Mouse (Mus musculus) limb, embryonic 12.5 days (tissue): ENCODE measurements around the gene Sstr3. TPM values are rescaled to one million over a fixed set of nuclear protein-coding genes. Genes with fewer than 3 reads are reported as not detected.

ENCODE experiments used
- ATAC-seq: fragments of 200-750 bp; cut with Nextera tagmentation; 2 replicates; pipeline ENCODE4 v1.8.0; 2017; ENCODE audit warnings: low read depth, moderate TSS enrichment; ENCODE audit not compliant: insufficient number of reproducible peaks, insufficient read depth, low FRiP score, low TSS enrichment
- H3K27ac ChIP-seq: fragments of 300-500 bp; sonication (generic); 2 replicates; pipeline ENCODE4 v1.5.1; 2016; ENCODE audit warnings: mild to moderate bottlenecking, moderate library complexity
- H3K27me3 ChIP-seq: fragments of 300-500 bp; sonication (generic); 2 replicates; pipeline ENCODE4 v1.6.1; 2016; ENCODE audit warnings: mild to moderate bottlenecking, moderate library complexity
- H3K36me3 ChIP-seq: fragments of 300-500 bp; sonication (generic); 2 replicates; pipeline ENCODE4 v1.6.1; 2016; ENCODE audit warnings: mild to moderate bottlenecking, moderate library complexity
- H3K4me1 ChIP-seq: fragments of 300-500 bp; sonication (generic); replicated peaks from 2 replicates; pipeline ENCODE4 v1.6.1; 2016
- H3K4me2 ChIP-seq: fragments of 300-500 bp; sonication (generic); 2 replicates; pipeline ENCODE4 v1.6.1; 2016; ENCODE audit warnings: mild to moderate bottlenecking, moderate library complexity
- H3K4me3 ChIP-seq: fragments of 300-500 bp; sonication (generic); replicated peaks from 2 replicates; pipeline ENCODE4 v1.5.1; 2016; ENCODE audit warnings: mild to moderate bottlenecking
- H3K9ac ChIP-seq: fragments of 300-500 bp; sonication (generic); replicated peaks from 2 replicates; pipeline ENCODE4 v1.6.1; 2016; ENCODE audit warnings: mild to moderate bottlenecking, moderate library complexity
- H3K9me3 ChIP-seq: fragments of 300-500 bp; sonication (generic); 2 replicates; pipeline ENCODE4 v1.6.1; 2016; ENCODE audit warnings: mild to moderate bottlenecking, moderate library complexity
- WGBS: fragments of 180-500 bp; shearing (Covaris S2); methylation state at CpG from one replicate; pipeline ENCODE4 v1.1.7; 2016; 5-methylcytosine and 5-hydroxymethylcytosine counted together
- polyA plus RNA-seq: library from polyadenylated mRNA; unstranded; fragments of >200 nt; fragmentation: Nextera tagmentation; extraction: Ambion mirVana; gene quantifications from 2 replicates; pipeline ENCODE4 v1.2.1, GENCODE M21; 2016

The Sstr3 gene
- polyA plus RNA-seq, 1 experiment from 2014 or later, result 0.05 TPM

DNA sequence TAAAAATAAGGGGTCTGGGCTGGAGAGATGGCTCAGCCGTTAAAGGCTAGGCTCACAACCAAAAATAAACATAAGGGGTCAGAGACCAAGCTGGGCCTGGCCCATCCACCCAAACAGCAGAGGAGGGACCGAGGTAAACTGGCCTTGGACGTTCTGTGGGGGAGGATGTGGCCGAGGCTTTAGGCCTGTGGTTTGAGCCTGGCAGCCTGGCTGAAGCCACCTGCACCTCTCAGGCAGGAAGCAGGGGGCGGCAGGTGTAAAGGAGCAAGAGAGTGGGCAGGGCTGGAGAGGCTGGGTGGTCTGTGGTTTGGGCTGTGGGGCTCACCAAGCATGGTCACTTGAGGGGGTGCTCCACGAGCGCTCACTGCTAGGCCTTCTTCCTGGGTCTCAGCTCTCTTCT, 32.5 kb downstream of the Sstr3 start:
- H3K9me3 ChIP-seq, result no peaks in the 10 kb centered on the region
- WGBS, result 80% methylated on average over 7 of the region's 7 CpGs
- no peak for ATAC-seq
- no peaks in the 10 kb centered on the region for H3K27me3 ChIP-seq
- H3K4me3 ChIP-seq, result no peak overlapping the region
- H3K9ac ChIP-seq, result no peak overlapping the region
- H3K27ac ChIP-seq, result no peak overlapping the region
- no peaks in the 10 kb centered on the region for H3K36me3 ChIP-seq
- peaks cover 26% of the 10 kb centered on the region for H3K4me1 ChIP-seq
- no peak overlapping the region for H3K4me2 ChIP-seq

DNA sequence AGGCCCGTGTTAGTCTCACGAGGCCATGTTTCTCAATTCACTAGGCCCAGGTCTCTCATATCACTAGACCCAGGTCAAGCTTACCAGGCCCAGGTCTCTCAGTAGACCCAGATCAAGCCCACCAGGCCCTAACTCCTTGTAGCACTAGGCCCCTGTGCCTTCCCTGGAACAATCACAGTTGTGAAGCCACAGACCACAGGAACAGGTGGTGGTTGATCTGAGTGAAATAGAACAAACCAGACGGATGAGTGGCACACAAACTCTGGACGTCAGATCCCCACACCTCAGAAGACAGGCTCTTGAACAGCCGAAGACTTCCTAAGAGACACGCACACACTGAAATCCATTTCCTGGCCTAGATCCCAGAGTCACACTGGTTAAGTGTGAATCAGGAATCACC, 33.7 kb downstream of the Sstr3 start:
- no peak overlapping the region for H3K27ac ChIP-seq

DNA sequence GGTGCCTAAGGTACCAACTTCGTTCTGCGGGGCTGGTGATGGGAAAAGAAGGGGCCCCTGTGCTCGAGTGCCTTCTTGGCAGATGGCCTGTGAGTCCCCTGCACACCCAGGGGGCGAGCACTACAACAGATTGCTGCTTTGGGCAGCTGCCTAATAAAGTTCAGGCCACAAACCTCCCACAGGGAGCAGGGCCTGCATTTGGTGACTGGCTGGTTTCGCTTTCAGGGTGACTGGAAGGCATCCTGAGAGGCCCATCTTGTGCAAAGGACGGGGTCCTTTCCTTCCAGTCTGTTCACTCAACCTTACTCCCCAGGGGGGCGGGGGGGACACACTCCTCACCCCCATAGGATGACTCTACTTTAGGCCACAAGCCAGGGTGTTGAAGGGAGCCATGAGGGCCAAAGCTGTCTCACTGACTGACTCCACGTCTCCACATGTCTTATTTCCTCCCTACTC, 34.3 kb downstream of the Sstr3 start:
- Histone ChIP-seq H3K36me3 (no peaks in the 10 kb centered on the region), H3K27me3 (no peaks in the 10 kb centered on the region), H3K4me2 (peak overlapping the region; percentile 30), H3K4me3 (no peak overlapping the region), H3K9me3 (no peaks in the 10 kb centered on the region), H3K9ac (0 out of 2 replicates have a peak overlapping the region, but pooled peaks have one; percentile 27), H3K27ac (0 out of 2 replicates have a peak overlapping the region, but pooled peaks have one; percentile 23), H3K4me1 (peaks cover 18% of the 10 kb centered on the region)
- ATAC-seq, result no peak
- WGBS, result 53% methylated on average over 8 of the region's 8 CpGs

More for the DNA sequence above, 33.7 kb downstream of the Sstr3 start:
- 90% methylated on average over 6 of the region's 6 CpGs for WGBS
- peaks cover 23% of the 10 kb centered on the region for H3K4me1 ChIP-seq
- H3K27me3 ChIP-seq, result no peaks in the 10 kb centered on the region
- no peak overlapping the region for H3K4me3 ChIP-seq
- no peak overlapping the region for H3K9ac ChIP-seq
- ATAC-seq, result no peak
- no peaks in the 10 kb centered on the region for H3K9me3 ChIP-seq
- no peak overlapping the region for H3K4me2 ChIP-seq
- H3K36me3 ChIP-seq, result no peaks in the 10 kb centered on the region

DNA sequence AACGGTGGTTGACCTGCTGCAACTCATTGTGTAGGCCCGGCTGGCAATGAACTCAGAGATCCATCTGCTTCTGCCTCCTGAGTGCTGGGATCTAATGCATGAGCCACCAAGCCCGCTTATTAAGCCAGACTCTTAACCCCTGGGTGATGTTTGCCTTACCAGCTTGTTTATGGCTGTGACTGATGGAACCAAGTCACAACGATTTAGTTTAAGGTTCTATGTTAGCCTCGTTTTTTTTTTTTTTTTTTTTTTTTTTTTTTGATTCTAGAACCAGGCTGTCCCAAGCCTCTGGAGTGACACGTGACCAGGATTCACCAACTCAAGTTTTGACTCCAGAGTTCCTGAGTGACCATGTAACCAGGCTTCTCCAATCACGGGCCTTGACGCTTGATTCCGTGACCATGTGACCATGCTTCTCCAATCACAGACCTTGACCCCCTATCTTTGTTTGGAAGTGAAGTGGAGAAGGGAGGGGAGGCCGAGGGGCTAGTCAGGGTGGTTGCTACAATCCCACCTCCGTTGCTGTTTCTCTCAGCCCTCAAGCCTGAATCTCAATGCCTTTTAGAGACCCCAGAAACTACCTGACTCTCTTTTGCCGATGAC, 35.1 kb downstream of the Sstr3 start:
- Histone ChIP-seq H3K36me3 (no peaks in the 10 kb centered on the region), H3K9ac (0 out of 2 replicates have a peak overlapping the region, but pooled peaks have one; percentile 27), H3K9me3 (peaks cover 7% of the 10 kb centered on the region), H3K4me2 (peak overlapping the region; percentile 30), H3K27ac (0 out of 2 replicates have a peak overlapping the region, but pooled peaks have one; percentile 23), H3K4me3 (no peak overlapping the region), H3K4me1 (peaks cover 12% of the 10 kb centered on the region), H3K27me3 (no peaks in the 10 kb centered on the region)
- 41% methylated on average over 12 of the region's 12 CpGs for WGBS
- no peak for ATAC-seq

DNA sequence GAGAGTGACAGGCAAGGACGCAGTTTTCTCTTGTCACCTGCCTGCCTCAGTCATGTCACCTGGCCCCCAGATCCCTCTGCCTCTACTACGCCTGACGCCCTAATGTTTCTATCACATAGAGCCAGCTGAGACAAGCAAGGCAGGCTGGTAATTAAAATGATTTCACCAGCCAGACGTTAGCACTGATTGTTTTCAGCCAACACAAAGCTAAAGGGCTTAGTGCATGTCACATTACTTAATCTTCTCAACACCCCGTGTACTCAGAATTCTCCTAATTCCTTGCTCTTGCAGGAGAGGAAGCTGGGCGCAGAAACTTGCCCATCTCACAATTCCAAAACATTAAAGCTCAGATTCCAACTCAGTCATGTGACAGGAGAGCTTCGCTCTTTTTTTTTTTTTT, 36.0 kb downstream of the Sstr3 start:
- H3K4me1 ChIP-seq, result peaks cover 7% of the 10 kb centered on the region
- no peak overlapping the region for H3K9ac ChIP-seq
- 65% methylated on average over 7 of the region's 7 CpGs for whole genome bisulfite sequencing
- H3K9me3 ChIP-seq, result peaks cover 9% of the 10 kb centered on the region
- no peak for ATAC-seq
- no peak overlapping the region for H3K4me2 ChIP-seq
- H3K4me3 ChIP-seq, result no peak overlapping the region
- H3K27ac ChIP-seq, result no peak overlapping the region
- no peaks in the 10 kb centered on the region for H3K27me3 ChIP-seq
- no peaks in the 10 kb centered on the region for H3K36me3 ChIP-seq

DNA sequence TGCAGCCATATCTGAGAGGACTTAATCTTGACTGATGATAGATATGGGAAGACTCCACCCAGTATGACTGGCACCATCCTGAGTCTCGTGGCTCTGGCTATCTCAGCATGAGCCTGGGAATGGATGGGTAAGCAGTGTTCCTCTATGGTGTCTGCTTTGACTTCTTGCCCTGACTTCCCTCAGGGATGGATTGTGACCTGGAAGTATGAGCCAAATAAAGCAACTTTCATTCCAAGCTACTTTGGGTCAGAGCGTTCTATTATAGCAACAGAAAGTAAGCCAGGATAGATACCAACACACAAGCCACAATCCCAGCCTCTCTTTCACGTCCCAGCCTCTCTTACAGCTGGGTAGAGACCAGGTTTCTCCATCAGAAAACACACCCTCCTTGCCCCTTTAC, 38.9 kb downstream of the Sstr3 start:
- WGBS, result 80% methylated on average over 3 of the region's 3 CpGs
- H3K36me3 ChIP-seq, result no peaks in the 10 kb centered on the region
- ATAC-seq, result no peak

DNA sequence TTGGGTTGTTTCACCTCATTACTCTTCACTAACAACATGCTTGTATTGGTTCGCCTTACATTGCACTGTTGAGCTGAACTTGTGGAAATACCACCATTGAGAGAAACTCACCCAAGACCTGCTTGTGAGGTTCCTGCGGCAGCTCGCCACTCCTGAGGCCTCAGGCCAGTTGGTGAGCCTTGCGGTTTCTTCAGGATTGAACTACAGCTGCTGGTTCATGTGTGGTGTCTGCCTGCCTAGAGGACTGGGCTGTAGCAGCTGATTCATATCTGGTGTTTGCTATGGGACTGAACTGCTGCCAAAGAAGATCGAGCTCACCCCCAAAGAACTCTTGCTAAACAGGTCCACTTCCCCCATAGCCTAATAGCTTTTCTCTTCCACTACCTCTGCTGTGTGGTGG, 39.7 kb downstream of the Sstr3 start:
- no peak overlapping the region for H3K4me3 ChIP-seq
- H3K27me3 ChIP-seq, result no peaks in the 10 kb centered on the region
- H3K36me3 ChIP-seq, result no peaks in the 10 kb centered on the region
- 89% methylated on average over 5 of the region's 5 CpGs for WGBS
- no peak overlapping the region for H3K27ac ChIP-seq
- peaks cover 9% of the 10 kb centered on the region for H3K9me3 ChIP-seq
- H3K4me1 ChIP-seq, result peaks cover 3% of the 10 kb centered on the region
- H3K4me2 ChIP-seq, result no peak overlapping the region
- H3K9ac ChIP-seq, result no peak overlapping the region
- ATAC-seq, result no peak

More for the DNA sequence above, 38.9 kb downstream of the Sstr3 start:
- Histone ChIP-seq H3K4me2 (no peak overlapping the region), H3K9me3 (peaks cover 9% of the 10 kb centered on the region), H3K9ac (no peak overlapping the region), H3K4me3 (no peak overlapping the region), H3K27ac (no peak overlapping the region), H3K27me3 (no peaks in the 10 kb centered on the region), H3K4me1 (peaks cover 7% of the 10 kb centered on the region)

DNA sequence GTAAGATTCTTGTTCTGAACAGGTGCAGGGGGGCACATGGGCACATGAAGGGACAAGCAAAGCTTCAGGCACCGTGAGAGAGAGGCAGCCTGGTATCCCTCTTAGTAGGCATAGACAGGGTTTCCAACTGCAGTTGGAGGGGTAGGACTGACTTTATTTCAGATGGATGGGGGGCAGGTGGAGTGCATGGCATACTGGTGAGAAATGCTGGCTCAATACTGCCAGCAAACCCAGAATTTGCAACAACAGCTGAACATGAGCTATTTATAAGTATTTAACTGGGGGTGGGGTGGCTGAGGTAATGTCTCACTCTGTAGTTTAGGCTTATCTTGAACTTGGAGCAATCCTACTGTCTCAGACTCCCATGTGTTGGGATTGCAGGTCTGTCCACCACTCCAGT, 40.5 kb downstream of the Sstr3 start:
- ATAC-seq, result no peak
- H3K27ac ChIP-seq, result no peak overlapping the region
- H3K36me3 ChIP-seq, result no peaks in the 10 kb centered on the region
- no peaks in the 10 kb centered on the region for H3K27me3 ChIP-seq
- H3K9ac ChIP-seq, result no peak overlapping the region
- H3K4me3 ChIP-seq, result no peak overlapping the region
- H3K4me2 ChIP-seq, result no peak overlapping the region
- no peaks in the 10 kb centered on the region; the same call in 1 of the 2 replicates for H3K4me1 ChIP-seq
- peaks cover 9% of the 10 kb centered on the region for H3K9me3 ChIP-seq
- WGBS, result 84% methylated on average over 1 of the region's 1 CpGs

DNA sequence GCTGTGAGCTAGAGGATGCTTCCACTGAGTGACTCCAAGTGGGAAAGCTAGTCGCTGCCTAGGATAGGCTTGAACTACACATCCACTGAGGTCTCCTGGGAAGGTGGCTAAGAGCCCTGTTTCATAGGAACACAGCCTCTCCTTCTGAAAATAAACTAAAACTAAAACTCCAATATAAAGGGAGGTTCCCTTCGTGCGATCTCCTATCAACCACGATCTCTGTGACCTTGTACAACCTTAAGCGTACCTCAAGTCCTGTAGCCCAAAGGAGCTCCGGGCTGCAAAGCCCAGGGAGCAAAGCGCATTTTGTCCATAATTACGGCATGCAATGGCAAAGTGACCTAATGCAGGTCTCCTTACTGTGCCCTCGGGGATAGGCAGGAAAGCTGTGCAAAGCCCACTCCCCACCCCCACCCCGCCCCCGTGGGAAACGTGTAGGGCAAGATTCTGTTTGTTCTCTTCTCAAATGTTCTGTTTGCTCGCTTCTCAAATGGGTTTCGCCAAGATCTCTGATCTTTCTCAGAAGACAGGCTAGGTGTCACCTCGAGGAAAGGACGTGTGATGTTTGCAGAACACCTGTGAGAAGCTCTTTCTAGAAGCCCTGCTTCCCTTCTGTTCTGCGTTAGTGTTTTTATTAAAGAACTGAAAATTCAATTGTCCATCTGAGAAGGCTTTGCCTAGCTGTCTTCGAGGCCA, 41.9 kb downstream of the Sstr3 start:
- no peak overlapping the region for H3K4me3 ChIP-seq
- no peak overlapping the region for H3K4me2 ChIP-seq
- no peaks in the 10 kb centered on the region; the same call in 1 of the 2 replicates for H3K4me1 ChIP-seq
- peaks cover 5% of the 10 kb centered on the region; the same call in 1 of the 2 replicates for H3K27me3 ChIP-seq
- H3K9me3 ChIP-seq, result peaks cover 9% of the 10 kb centered on the region
- H3K36me3 ChIP-seq, result no peaks in the 10 kb centered on the region
- WGBS, result 78% methylated on average over 18 of the region's 18 CpGs
- H3K27ac ChIP-seq, result no peak overlapping the region
- no peak overlapping the region for H3K9ac ChIP-seq
- ATAC-seq, result no peak

DNA sequence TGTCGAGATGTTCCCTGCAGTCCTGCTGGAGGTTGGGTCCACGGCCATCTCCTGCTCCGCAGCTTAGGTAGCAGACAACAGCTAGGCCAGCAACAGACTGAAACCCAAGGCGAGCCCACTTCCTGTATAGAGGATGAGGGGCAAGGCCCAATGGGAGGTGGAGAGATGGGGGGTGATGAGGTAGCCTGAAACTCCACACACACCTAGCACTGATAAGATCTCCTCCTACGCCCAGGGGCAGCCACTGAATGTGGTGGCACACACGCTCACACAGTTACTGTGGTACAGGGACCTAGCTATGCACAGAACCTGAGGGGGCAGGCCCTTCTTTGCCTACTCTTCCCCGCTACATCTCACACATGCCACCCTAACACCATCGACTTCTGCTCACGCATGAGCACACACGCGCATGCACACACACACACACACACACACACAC, 49.5 kb downstream of the Sstr3 start, which contains the start of gene Il2rb:
Il2rb (minus strand) TSS at position 304 of the 439 bp plus-strand sequence.
- no peak for ATAC-seq
- Histone ChIP-seq H3K9ac (no peak within 1 kb of the TSS), H3K27ac (no peak within 1 kb of the TSS), H3K4me3 (no peak within 1 kb of the TSS), H3K27me3 (peaks cover 5% of the 10 kb centered on the region; the same call in 1 of the 2 replicates), H3K4me2 (no peak within 1 kb of the TSS), H3K36me3 (no peaks in the 10 kb centered on the region), H3K9me3 (no peaks in the 10 kb centered on the region), H3K4me1 (peaks cover 4% of the 10 kb centered on the region)
- 93% methylated on average over 11 of the region's 11 CpGs for WGBS

DNA sequence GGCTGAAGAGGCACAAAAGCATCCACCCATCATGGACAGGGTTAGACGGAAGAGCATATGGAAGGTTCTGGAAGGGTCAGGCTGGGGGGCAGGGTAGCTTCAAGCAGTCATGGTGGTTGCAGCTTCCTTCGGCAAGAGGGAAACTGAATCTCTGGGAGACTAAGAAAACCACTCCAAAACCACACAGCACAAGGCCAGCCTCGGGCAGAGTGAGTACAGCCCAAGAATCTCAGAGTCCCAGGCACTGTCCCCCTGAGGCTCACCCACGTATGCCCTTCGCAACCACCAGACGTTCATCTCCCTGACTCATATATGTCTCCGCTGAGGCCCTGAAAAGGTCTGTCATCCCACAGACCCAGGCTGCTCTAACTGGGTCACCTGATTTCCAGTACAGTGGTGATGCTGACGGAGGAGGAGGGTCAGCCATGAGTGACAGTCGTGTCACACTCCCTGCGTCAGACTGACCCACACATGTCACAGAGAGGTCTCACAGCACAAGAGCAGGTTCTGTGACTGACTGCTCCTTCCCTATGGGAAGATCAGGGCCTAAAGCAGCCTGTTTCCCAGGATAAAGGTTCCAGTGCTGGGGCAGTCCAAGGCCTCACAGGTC, 51.0 kb downstream of the Sstr3 start:
- no peak overlapping the region for H3K27ac ChIP-seq
- H3K9me3 ChIP-seq, result no peaks in the 10 kb centered on the region
- no peaks in the 10 kb centered on the region for H3K36me3 ChIP-seq
- peaks cover 11% of the 10 kb centered on the region for H3K4me1 ChIP-seq
- no peak overlapping the region for H3K4me3 ChIP-seq
- WGBS, result 87% methylated on average over 10 of the region's 10 CpGs
- H3K4me2 ChIP-seq, result no peak overlapping the region
- H3K9ac ChIP-seq, result no peak overlapping the region
- peaks cover under 1% of the 10 kb centered on the region; the same call in 1 of the 2 replicates for H3K27me3 ChIP-seq
- no peak for ATAC-seq
